Mouse (Mus musculus): ENCODE measurements around the gene Fbxw19.
"Not testable (repeated sequence)": the region's sequence is repeated elsewhere in the genome, so short reads cannot be mapped to it uniquely, and the experiment has no call there.

Gene Fbxw19

GRCm38 (mm10) chr9:109495775-109496174 lies at the start of gene Fbxw19:
TSS of gene Fbxw19 (minus strand) at chr9:109495875.
- TF ChIP-seq GATA4 (IDR thresholded peaks at IDR 0.05; ENCODE audit: insufficient replicate concordance, low read length) = not testable (repeated sequence)

DNA sequence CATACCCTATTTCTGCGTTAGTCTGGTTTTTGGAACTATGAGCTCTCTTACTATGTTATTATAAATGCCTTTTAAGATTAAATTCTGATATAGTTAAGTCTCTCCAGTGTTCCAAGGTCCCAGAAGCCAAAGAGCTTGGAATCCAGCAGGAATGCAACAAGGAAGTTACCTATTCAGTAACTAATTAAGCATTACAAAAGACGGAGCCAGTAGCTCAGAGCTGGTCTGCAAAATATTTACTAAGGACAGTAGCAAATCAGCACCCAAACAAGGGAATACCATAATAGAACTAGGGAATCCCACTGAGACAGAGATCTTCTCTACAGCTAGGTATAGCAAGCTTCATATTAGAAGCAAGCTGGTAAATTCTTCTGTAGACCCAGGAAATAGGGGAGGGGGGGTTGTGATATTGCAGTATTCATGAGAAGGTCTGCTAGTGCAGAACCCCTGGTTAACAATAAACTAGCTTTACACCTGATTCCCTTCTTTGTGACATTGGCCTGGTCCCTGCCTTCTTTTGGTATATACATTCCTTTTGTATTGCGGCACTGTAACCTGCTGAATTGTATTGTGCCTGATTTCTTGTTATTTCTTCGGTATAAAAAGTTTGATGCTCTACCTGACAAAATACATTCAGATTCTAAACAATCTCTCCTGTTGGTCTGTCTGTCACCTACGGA lies 27.9 kb upstream of the Fbxw19 start:
- no peak for TF ChIP-seq GATA4 (IDR thresholded peaks at IDR 0.05; ENCODE audit: insufficient replicate concordance, low read length)

DNA sequence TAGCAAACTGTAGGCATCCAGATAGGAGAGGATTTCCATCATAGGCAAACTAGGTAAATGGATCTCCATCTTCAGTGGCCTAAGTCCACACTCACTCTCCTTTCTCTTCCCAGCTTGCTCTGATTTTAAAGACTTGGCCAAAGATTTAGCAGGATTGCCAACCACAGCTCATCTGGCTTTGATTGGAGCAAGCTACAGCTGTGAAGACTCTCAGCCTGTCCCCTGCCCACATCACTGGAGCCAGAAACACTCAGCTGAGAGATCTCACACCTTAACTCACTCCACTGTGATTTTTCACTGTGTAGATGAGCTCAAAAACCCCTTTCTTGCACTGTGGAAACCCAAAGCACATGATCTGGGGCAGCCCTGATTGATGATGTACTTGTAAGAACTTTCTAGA lies 46.6 kb downstream of the Fbxw19 start, which contains the start of gene Fbxw16:
TSS of gene Fbxw16 (minus strand) at position 101 of the 400 bp plus-strand sequence.
- TF ChIP-seq GATA4 (IDR thresholded peaks at IDR 0.05; ENCODE audit: insufficient replicate concordance, low read length) = no peak

- no peak for TF ChIP-seq GATA4 (IDR thresholded peaks at IDR 0.05; ENCODE audit: insufficient replicate concordance, low read length)
These were observed 62.7 kb downstream of the Fbxw19 start for GRCm38 (mm10) chr9:109432956-109433355.
